Comparison of ENCODE assay signal across 8 mouse cellular contexts in the genomic region with DNA sequence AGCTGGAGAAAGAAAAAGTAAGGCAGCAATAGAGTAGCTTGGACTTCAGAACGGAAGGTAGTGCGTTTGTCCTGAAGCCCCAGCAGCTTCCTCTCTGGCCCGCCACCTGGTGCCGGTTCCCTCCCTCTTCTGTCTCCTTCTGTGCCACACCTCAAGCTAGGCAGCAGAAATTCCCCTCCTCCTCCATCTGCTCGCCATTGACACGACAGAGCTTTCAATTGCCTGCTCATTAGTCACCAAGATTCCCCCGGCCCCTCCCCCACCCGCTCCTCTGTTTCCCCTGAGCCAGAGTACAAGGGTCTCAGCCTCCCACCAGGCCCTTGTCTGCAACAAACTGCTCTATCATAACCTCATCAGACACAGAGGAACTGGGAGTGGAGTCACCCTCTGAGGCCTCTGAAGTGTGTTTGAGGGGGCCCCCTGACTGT. TPM values are rescaled to one million over a fixed set of nuclear protein-coding genes. Genes with fewer than 3 reads are reported as not detected.
A peak's percentile ranks its signal among the peaks of the same experiment; 100 is the strongest.
DNase-seq lines count a peak whose midpoint lies in the region; ATAC-seq lines count a peak whose summit lies in the region.

No protein-coding gene starts in this region.

- peak overlapping the region; percentile 11; the same call in 1 of the 2 replicates for H3K4me2 ChIP-seq in forebrain, embryonic 11.5 days (ENCODE audit: low read depth, low read length, severe bottlenecking)
- no peak overlapping the region for H3K4me2 ChIP-seq in neural tube, embryonic 14.5 days (ENCODE audit: low read depth, low read length)

- H3K4me1 ChIP-seq in forebrain, embryonic 11.5 days (replicated peaks; ENCODE audit: control insufficient read depth, insufficient read depth, low read length): peaks cover 13% of the 10 kb centered on the region
- no peaks in the 10 kb centered on the region for H3K4me1 ChIP-seq in neural tube, embryonic 14.5 days (ENCODE audit: control insufficient read depth, insufficient read depth, low read length)

- peak overlapping the region; percentile 87 for H3K27ac ChIP-seq in forebrain, embryonic 11.5 days (ENCODE audit: low read depth, low read length)
- no peak overlapping the region for H3K27ac ChIP-seq in neural tube, embryonic 14.5 days (ENCODE audit: low read depth, low read length)

- H3K9me3 ChIP-seq in forebrain, embryonic 11.5 days (ENCODE audit: control insufficient read depth, low read length): no peaks in the 10 kb centered on the region
- H3K9me3 ChIP-seq in neural tube, embryonic 14.5 days (ENCODE audit: control insufficient read depth, low read length): no peaks in the 10 kb centered on the region

- peak; percentile 20 to 53 for DNase-seq in kidney, postnatal 4 days
- DNase-seq in kidney, adult 18-20 months: no peak
- peak; percentile 92 for DNase-seq in forebrain, embryonic 11.5 days (ENCODE audit: low spot score)
- DNase-seq in liver: peak; percentile 46
- no peak for DNase-seq in urinary bladder, postnatal 10 days (ENCODE audit: low spot score)
- DNase-seq in left cerebral cortex, adult 18-20 months (ENCODE audit: low spot score in 2 of 2): no peak

- WGBS in forebrain, embryonic 11.5 days: 2% methylated on average over 8 of the region's 8 CpGs
- 3% methylated on average over 8 of the region's 8 CpGs for WGBS in neural tube, embryonic 14.5 days

- H3K4me3 ChIP-seq in forebrain, embryonic 11.5 days (ENCODE audit: low read depth, low read length): no peak overlapping the region
- H3K4me3 ChIP-seq in neural tube, embryonic 14.5 days (ENCODE audit: low read depth, low read length): no peak overlapping the region

- no peaks in the 10 kb centered on the region for H3K36me3 ChIP-seq in forebrain, embryonic 11.5 days (ENCODE audit: control insufficient read depth, insufficient read depth, low read length)
- no peaks in the 10 kb centered on the region for H3K36me3 ChIP-seq in neural tube, embryonic 14.5 days (ENCODE audit: control insufficient read depth, insufficient read depth, low read length)

- H3K9ac ChIP-seq in forebrain, embryonic 11.5 days (ENCODE audit: low read length): peak overlapping the region; percentile 44; the same call in 1 of the 2 replicates
- H3K9ac ChIP-seq in neural tube, embryonic 14.5 days (replicated peaks; ENCODE audit: low read depth, low read length): no peak overlapping the region

- no peaks in the 10 kb centered on the region for H3K27me3 ChIP-seq in forebrain, embryonic 11.5 days (ENCODE audit: control insufficient read depth, insufficient read depth, low read length)
- H3K27me3 ChIP-seq in neural tube, embryonic 14.5 days (ENCODE audit: control insufficient read depth, insufficient read depth, low read length): no peaks in the 10 kb centered on the region

- ATAC-seq in forebrain, embryonic 11.5 days (replicated peaks; ENCODE audit: low FRiP score): peak; percentile 90
- ATAC-seq in neural tube, embryonic 14.5 days (ENCODE audit: low read depth): peak; percentile 56; the same call in 1 of the 2 replicates
- no peak for ATAC-seq in monocyte, adult 5-6 weeks (replicated peaks; ENCODE audit: insufficient number of reproducible peaks, low FRiP score, low TSS enrichment, poor library complexity, severe bottlenecking)

RNA-seq across cellular contexts. Expression of gene 1700122O11Rik, which starts 48.1 kb away (rescaled TPM):
- not detected in 2 replicates for polyA plus RNA-seq in forebrain, embryonic 11.5 days (2014; fragmentation: Nextera tagmentation; extraction: Ambion mirVana)
- not detected in 2 replicates for polyA plus RNA-seq in neural tube, embryonic 14.5 days (2014; fragmentation: Nextera tagmentation; extraction: Ambion mirVana)
- total RNA-seq in left cerebral cortex, adult 18-20 months (2021): not detected
- total RNA-seq in monocyte, adult 5-6 weeks (2017): not detected in 3 replicates

Comparison
In these comparisons a context has a peak if more than half of its experiments do, and no peak if none do; other contexts are left out.
1. DNase-seq: peak in kidney, postnatal 4 days (2 of 2), forebrain, embryonic 11.5 days (single experiment) and liver (single experiment); none in kidney, adult 18-20 months (single experiment), urinary bladder, postnatal 10 days (single experiment) and left cerebral cortex, adult 18-20 months (0 of 2).